Mouse (Mus musculus) T-helper 1 cell (primary cell): ENCODE measurements around the gene Rgs8.

Experiments
- in situ Hi-C: fragments of 300-600 bp; cut with MboI, MseI; formaldehyde crosslinking; loops from one replicate; pipeline ENCODE4 v1.15.1; 2025; ENCODE audit warnings: high pct_unique_total_duplicates

The Rgs8 gene

DNA sequence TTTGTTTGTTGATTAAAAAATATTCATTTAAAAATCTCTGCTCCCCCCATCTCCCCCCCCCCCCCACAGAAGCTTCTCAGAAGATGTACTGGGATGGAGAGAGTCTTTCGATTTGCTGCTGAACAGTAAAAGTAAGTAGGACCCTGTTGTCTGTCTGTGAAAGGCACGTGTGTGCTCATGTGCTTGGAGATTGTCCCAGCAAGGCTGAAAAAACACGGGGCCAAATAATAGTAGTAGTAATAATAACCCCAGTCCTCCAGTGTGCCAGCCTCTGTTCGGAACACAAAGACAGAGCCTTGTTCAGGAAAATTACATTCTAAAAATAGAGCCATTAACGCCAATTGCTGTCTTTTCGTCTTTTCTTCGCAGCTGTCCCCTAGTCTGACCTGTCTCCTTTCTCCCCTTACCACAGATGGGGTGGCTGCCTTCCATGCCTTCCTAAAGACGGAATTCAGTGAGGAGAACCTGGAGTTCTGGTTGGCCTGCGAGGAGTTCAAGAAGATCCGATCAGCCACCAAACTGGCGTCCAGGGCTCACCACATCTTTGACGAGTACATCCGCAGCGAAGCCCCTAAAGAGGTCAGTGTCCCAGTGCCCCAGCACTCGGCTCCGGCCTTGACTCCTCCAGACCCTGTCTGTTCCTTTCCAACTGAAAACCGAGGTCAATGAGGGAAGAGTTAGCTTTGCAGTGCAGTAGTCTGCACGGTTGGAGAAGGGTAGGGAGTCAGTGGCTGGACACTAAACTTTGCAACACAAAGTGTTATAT lies 88.9 kb downstream of the Rgs8 start:
- in situ Hi-C loops, result loop anchor here (5.0 kb wide), 1 partner anchor 64 kb away; no protein-coding TSS in a partner anchor

DNA sequence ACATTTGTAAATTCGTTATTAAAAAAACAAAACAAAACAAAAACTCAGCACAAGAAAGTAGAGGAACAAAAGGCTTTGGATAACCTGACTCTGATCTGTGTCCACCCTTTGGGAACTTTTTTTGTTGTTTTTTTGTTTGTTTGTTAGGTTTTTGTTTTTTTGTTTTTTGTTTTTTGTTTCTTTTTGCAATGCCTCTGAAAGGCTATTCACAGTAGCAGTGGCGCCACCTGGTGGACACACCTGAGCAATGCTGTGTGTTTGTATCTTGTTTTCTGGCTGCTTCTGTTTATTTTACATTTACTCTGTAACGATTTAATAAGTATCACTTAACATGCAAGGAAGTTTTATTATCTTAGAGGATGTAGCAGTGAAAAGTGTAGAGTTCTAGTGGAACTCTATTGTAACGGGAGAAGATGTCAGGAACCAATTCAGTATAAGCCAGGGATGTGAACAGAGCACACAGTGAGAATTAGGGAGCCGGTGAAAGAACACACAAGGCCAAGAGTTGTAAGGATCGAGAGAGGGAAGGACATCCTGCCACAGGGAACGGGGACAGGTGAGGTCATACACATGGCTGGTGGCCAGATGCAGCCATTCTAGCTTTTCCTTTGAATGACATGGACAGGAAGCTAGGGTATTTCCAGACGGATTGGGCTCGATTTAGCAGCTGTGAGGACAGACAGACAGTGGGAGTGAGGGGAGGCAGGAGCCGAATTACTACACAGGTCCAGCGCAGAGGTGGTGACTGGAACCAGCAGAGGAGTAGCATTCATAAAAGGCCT lies 89.7 kb downstream of the Rgs8 start:
- in situ Hi-C loops, result loop anchor here (5.0 kb wide), 1 partner anchor 65 kb away; no protein-coding TSS in a partner anchor

DNA sequence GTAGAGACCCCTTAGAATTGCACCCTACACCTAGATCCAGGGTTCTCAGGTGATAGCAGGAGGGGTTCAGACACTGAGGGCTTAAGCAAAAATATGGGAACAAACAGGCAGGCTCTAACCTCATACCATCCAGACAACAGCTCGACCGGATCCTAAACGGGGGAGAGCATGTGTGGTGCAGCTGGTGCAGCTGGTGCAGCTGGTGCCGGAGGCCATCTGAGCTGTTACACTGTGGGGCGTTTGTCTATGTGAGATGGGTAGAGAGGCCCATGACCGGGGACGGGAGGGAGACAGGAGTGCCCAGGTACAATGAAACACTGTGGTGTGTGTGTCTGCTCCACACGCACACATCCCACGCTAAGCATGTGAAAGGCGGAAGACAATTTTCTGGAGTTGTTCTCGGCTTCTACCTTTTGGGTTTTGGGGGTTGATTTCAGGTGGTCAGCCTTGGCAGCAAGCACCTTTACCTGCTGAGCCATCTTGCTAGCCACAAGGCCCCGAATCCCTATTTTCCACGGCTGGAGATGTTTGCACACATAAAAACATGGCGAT lies 93.4 kb downstream of the Rgs8 start:
- in situ Hi-C loops, result loop anchor here (5.0 kb wide), 2 partner anchors 189 to 319 kb away; partner anchors contain the start of gene Shcbp1l

DNA sequence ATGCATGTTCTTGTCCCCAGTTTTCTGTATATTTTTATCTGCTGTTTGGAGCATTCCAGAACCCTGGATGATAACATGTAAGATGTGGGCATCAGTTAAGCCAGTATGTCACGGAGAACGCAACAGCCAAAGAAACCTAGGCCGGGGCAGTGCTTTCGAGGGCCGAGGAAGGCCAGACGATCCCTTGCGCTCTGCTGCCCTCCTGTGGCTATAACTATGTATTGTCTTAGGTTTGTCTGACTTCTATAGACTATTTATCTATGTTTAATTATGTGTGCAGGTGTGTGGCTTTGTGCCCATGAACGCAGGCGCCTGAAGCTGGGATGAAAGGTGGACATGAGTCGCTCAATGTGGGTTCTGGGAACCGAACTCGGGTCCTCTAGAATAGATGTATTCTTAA lies 93.9 kb downstream of the Rgs8 start:
- in situ Hi-C loops, result loop anchor here (5.0 kb wide), 2 partner anchors 189 to 319 kb away; partner anchors contain the start of gene Shcbp1l

GRCm38 (mm10) chr1:153747861-153748530 lies 95.2 kb downstream of the Rgs8 start:
- in situ Hi-C loops, result loop anchor here (5.0 kb wide), 2 partner anchors 191 to 321 kb away; partner anchors contain the start of gene Shcbp1l

DNA sequence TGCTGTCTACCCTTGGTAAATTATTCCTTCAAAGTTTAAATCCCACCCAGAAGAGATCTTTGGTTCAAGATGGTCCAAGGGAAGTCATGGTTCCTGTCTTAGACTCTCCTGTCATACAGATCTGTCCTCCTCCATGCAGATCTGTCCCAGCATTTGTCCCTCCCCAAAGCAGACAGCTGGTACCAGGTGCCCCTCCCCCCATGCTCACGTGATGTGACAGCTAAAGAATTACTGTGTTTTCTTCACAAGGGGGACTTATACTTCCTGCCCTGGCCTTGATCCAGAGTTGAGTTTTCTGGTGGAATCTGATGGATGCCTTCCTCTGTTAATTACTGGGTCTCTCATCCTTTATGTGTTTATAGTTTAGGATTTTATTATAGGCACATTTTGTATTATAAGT lies 95.7 kb downstream of the Rgs8 start:
- in situ Hi-C loops, result loop anchor here (5.0 kb wide), 2 partner anchors 191 to 321 kb away; partner anchors contain the start of gene Shcbp1l

DNA sequence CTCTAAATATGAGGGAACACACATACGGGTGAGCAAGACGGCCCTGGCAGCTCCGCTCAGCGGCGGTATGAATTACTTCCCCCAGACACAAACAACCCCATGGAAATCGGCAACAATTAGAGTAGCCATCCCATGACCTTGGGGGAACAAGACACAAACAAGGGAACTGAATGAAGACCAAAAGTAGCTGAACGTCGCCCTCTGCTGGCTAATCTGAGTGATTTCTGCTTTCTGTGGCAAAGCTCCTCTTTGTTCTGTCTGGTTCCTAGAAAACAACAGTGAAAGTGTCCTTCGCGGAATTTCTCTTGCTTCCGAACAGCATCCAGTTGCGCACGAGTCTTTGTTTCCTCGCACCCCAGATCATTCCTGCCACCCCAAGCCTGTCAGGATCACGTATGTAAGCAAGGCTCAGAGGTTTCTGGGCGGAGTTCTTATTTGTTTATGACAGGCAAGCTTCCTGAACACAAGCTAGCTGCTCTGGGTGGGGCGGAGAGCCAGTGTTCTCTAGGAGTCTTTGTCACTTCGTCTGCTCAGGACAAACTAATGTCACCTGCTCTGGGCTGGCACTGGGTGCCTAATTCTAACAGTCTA lies 96.5 kb downstream of the Rgs8 start, which contains the start of gene Rnasel:
Rnasel (plus strand) TSS at position 216 of the 591 bp plus-strand sequence.
- in situ Hi-C loops, result loop anchor here (5.0 kb wide), 2 partner anchors 192 to 322 kb away; partner anchors contain the start of gene Shcbp1l
